Mouse (Mus musculus): ENCODE measurements around the gene Hcrt.

Hcrt gene

GRCm38 (mm10) chr11:100767871-100768270 is 5.1 kb upstream of the Hcrt start:
- no peak for DNase-seq (ENCODE audit: low spot score in 2 of 2)

GRCm38 (mm10) chr11:100766726-100767125 is 4.0 kb upstream of the Hcrt start:
- DNase-seq (ENCODE audit: low spot score in 2 of 2) = no peak

DNA sequence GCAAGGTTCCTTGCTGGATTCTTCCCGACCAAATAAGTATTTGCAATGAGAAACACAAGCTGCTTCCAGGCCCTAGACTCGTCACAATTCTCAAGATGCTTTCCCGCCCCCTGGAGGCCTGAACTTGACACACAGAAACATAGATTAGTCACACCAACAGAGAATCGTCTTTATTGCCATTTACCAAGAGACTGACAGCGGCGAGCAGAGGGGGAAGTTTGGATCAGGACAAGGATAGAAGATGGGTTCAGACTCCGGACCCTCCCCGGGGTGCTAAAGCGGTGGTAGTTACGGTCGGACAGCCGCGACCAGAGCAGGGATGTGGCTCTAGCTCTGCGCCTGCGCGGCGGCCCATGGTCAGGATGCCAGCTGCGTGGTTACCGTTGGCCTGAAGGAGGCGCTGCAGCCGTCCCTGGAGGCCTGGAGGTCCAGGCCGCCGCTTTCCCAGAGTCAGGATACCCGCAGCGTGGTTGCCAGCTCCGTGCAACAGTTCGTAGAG is 1.1 kb downstream of the Hcrt start:
- DNase-seq (ENCODE audit: low spot score in 2 of 2) = peak; percentile 49 to 81

DNA sequence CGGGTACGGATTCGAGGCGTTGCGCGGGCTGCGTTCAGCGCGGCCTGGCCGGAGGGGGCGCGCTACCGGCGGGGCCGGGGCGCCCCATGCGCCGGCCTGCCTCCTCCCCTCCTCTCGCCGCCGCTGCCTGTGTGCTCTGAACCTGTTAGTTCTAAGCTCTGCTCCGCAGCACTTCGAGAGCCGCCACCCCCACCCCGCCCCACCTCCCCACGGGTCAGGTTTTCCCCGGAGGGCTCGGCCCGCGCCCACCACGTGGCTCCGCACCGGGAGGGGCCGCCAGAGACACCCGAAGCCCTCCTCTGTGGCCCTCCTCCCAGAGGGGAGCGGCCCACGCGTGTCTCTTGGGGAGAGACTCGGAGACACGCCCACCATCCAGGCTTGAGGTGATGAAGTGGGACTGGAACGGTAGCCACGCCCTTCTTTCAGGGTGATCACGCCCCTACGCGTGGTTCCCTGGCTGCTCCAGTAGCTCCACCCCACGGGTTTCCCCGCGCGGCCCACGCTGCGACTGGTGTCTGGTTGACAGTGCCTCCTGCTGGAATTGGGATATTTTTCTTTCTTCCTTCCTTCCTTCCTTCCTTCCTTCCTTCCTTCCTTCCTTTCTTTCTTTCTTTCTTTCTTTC is 3.0 kb downstream of the Hcrt start, which contains the start of gene Kcnh4:
TSS of gene Kcnh4 (minus strand) at position 332 of the 623 bp plus-strand sequence.
- DNase-seq (ENCODE audit: low spot score in 2 of 2) = no peak

GRCm38 (mm10) chr11:100758707-100759610 is 3.8 kb downstream of the Hcrt start:
- DNase-seq (ENCODE audit: low spot score in 2 of 2) = peak in 1 of 2 experiments; percentile 50

GRCm38 (mm10) chr11:100757566-100757965 is 5.2 kb downstream of the Hcrt start:
- no peak for DNase-seq (ENCODE audit: low spot score in 2 of 2)

GRCm38 (mm10) chr11:100756476-100756875 is 6.3 kb downstream of the Hcrt start:
- DNase-seq (ENCODE audit: low spot score in 2 of 2) = no peak

DNA sequence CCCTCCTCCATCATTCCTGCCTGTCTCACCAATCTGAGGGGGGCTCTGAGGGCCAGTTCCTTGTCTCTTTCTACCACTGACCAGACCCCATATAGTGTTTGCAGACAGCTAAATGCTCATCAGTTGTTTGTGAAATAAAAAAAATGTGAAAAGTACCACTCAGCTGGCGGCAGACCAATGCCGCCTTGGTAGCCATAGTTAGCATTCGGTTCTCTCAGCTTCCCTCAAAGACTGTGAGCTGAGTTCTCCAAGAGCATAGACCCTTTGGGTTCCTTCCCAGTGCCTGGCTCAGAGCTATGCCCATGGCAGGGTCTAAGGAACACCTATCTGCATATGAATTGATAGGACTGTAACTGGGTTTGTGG is 8.1 kb downstream of the Hcrt start:
- DNase-seq (ENCODE audit: low spot score in 2 of 2) = no peak

DNA sequence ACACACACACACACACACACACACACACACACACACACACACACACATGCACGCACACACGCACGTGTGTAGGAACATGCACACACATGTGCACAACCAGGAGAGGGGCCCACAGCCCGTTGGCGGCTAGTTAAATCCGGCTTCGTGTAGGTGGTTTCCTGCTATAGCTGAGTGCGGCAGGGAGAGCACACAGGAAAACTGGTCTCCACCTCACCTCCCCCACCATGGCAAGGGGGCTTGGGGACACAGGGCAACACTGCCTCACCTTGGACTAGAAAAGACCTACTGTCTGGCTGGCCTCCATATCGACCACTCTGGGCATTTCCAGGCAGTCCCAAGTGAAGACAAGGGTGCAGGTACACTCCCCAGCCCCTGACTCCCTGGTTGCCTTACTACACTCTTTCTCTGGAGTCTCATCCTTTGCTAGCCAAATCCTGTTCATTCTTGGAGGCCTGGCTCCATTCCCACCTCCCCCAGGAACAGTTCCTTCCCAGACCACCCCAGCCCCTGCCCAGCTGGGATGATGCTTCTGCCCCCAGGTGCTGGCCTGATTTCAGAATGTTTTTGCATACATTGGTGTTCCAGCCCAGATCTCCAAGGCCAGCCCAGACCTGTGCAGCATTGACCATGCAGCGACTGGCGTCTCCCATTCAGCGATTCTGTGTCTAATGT is 8.6 kb downstream of the Hcrt start:
- no peak for DNase-seq (ENCODE audit: low spot score in 2 of 2)

DNA sequence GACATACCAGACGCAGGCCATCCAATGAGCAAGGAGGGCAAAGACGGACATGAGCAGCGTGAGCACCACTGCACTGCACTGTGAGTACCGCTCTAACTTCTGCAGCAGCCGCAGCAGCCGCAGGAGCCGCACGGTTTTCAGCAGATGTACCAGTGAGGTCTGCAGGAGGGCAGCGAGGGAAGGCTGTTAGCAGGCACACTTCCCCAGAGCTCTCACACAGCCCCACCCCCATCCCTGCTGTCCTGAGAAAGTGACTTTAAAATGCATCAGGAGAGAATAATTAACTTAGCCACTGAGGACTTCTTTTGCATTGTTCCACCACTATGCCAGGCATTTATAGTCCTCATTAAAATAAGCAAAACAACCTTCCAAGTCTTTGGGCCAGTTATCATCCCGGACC is 10.4 kb downstream of the Hcrt start:
- DNase-seq (ENCODE audit: low spot score in 2 of 2) = no peak

- DNase-seq (ENCODE audit: low spot score in 2 of 2) = no peak
These were observed 12.6 kb downstream of the Hcrt start for GRCm38 (mm10) chr11:100750127-100750526.

GRCm38 (mm10) chr11:100749469-100749868 is 13.3 kb downstream of the Hcrt start:
- no peak for DNase-seq (ENCODE audit: low spot score in 2 of 2)

GRCm38 (mm10) chr11:100748620-100749019 is 14.1 kb downstream of the Hcrt start:
- DNase-seq (ENCODE audit: low spot score in 2 of 2) = no peak

DNA sequence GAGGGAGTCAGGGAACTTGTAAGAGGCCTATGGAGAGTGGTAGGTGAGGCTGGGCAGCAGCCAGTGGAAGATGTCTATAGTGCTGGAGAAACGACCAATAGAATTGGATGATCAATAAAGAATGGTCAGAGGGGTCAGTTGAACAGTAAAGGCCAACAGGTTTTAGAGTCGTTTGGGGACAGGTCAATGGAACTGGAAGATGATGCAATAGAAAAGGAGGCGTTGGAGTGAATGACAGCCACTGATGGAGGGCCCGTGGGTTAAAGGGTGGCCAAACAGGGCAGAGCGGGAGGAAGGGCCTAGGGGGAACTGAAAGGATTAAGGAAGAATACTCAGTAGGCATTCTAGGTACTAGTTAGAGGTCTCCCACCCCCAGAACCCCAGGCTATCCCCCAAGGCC is 15.6 kb downstream of the Hcrt start:
- no peak for DNase-seq (ENCODE audit: low spot score in 2 of 2)

- no peak for DNase-seq (ENCODE audit: low spot score in 2 of 2)
These were observed 16.2 kb downstream of the Hcrt start for GRCm38 (mm10) chr11:100746546-100746945.

GRCm38 (mm10) chr11:100745085-100745484 is 17.6 kb downstream of the Hcrt start:
- DNase-seq (ENCODE audit: low spot score in 2 of 2) = no peak

DNA sequence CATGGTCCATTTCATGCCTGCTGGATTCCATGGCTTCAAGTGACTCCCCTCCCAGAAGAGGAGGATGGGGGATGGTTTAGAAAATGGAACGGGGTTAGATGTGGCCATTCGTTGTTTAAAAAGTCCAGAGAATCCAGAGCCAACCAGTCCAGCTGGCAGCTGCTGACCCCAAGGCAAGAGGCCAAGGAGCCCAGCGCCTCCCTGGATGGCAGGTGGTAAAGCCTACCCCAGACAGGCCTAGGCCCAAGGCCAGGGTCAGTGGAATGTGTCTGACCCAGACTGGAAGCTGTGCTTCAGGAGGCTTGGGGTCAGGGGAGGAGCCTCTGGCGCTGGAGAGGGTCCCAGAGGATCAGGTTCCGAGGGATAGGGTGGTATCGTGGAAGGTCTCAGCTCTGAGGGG is 21.4 kb downstream of the Hcrt start:
- DNase-seq (ENCODE audit: low spot score in 2 of 2) = no peak

DNA sequence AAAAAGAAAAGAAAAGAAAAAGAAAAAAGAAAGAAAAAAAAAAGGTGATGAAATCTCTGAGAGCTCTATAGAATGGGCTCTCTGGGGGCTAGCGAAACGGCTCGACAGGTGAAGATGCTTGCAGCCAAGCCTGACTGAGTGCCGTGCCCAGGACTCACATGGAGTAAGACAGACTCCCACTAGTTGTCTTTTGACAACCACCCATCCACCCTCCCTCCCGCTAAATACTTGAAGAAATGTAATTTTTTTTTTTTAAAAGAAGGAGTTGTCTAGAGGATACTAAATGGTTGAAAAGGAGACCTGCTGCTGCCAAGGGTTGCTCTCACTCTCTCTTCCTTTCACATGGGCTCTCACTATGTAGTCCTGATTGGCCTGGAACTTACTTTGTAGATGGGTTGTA is 24.0 kb downstream of the Hcrt start:
- DNase-seq (ENCODE audit: low spot score in 2 of 2) = no peak

- DNase-seq (ENCODE audit: low spot score in 2 of 2) = peak; percentile 95 to 99
These were observed 24.6 kb downstream of the Hcrt start, which contains the start of gene Rab5c for GRCm38 (mm10) chr11:100738066-100738604. TSS of gene Rab5c (minus strand) at chr11:100738215.

DNA sequence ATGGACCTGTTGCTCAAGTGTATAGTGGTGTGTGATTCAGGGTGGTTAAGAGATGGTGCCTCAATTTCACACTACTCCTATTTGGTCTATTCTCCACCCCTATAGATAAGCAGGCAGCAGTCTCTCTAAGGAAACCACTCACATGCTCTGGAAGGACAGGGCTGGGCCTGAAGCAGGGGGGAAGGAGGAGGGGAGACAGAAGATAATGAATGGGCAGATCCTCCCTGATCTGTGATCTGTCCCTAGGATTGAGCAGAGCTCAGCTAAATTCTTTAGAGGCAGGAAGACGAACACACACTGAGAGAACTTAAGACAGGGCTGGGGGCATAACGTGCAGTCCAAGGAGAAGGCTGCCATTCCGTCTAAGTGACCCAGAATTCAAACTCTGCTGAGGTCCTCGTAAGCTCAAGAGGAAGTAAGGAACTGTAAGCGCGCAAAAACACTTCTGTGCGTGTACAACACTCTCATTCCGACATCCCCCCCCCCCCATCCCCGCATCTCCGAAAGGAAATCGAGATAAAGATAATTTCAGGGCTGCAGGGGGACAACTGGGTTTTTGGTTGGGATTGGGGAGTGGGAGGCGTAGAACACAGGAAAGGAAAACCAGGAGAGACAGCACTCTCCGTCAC is 25.5 kb downstream of the Hcrt start:
- no peak for DNase-seq (ENCODE audit: low spot score in 2 of 2)

GRCm38 (mm10) chr11:100736746-100737080 is 26.0 kb downstream of the Hcrt start:
- DNase-seq (ENCODE audit: low spot score in 2 of 2) = no peak

Measured in urinary bladder, adult 18-20 months (tissue).